Mouse (Mus musculus) ovary, postnatal 14 days (tissue): Measurements from ENCODE around the gene Gnrhr.

Experiments used
- DNase-seq: peaks from one replicate; pipeline ENCODE4 v3.0.0; 2022; ENCODE audit warnings: low spot score

Gene Gnrhr

DNA sequence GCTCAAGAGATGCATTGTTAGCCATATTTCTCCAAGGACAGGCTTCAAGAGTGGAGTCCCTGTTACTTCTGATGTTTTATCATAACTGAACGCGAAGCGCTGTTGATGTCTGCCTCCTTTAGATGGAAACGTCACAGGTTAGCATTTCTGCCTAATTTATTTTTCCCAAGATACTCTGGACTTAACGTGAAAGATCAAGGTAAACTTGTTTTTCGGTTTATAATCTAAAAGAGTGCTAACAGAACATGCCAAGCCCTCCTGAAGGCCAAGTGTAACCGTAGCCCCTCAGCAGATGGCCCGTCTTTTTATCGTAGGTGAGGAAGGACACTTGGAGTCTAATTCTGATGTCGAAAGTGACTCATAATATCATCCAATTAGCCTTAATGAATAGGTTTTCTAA, at the start of gene Gnrhr:
TSS of gene Gnrhr (minus strand) at position 101 of the 400 bp plus-strand sequence.
- DNase-seq, result no peak

GRCm38 (mm10) chr5:86246559-86246958, 48.9 kb upstream of the Gnrhr start:
- no peak for DNase-seq

DNA sequence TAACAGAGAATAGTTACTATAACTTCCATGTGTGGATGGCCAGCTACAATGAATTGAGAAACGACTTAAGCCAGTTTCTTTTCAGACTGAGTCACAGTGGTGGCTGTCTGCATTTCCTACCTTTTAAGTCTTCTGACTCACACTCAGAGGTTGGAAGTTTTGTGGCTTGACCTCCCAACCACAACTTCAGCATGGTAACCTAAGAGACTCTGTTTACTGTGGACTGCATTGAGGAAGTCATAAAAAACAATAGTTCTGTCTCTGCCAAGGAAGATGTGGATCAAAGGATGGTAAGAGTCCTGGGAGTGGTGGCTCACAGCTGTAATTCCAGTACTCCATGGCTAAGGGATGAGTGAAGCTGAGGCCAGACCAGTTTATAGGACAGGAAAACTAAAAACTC, 47.2 kb upstream of the Gnrhr start:
- no peak for DNase-seq

GRCm38 (mm10) chr5:86244275-86244674, 46.6 kb upstream of the Gnrhr start:
- DNase-seq, result no peak

GRCm38 (mm10) chr5:86227156-86227853, 29.6 kb upstream of the Gnrhr start:
- no peak for DNase-seq

GRCm38 (mm10) chr5:86191356-86191755, 6.3 kb downstream of the Gnrhr start:
- no peak for DNase-seq

GRCm38 (mm10) chr5:86190770-86191169, 6.9 kb downstream of the Gnrhr start:
- DNase-seq, result no peak

- no peak for DNase-seq
Measured at GRCm38 (mm10) chr5:86190290-86190689, 7.4 kb downstream of the Gnrhr start.

DNA sequence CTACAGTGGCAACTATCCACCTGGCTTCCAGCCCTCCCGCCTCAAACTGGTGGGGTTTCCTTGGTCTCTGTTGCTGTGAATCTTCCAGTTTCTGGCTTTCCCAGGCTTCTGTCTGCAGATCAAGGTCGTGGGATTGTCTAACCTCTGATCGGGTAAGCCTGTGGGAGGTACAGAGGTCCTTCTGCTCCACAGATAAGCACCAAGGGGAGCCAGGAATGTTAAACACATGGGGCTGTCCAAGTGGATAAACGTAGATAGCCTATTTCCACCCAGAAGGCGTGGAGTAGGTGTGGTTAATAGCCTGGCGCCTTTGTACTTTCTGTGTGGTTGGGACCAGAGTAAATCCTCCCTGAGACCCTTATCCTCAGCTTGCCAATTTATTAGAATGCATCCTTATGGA, 10.3 kb downstream of the Gnrhr start:
- DNase-seq, result no peak

DNA sequence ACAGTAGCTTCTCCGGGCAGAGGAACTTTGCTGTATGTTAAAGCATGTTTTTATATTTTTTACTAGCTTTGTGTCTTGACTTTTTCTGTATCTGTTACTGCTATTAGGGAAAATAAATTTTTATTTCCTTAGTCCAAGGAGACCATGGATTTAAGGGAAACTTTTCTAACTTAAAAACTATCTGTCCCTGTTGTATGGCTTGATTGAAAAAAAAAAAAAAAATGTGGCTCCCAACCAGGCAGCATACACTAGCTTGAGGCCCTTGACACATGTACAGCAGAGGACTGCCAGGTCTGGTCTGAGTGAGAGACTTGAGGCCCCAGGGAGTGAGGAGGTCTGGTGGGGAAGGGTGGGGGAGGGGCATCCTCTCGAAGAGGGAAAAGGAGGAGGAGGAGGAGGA, 23.9 kb downstream of the Gnrhr start:
- no peak for DNase-seq

DNA sequence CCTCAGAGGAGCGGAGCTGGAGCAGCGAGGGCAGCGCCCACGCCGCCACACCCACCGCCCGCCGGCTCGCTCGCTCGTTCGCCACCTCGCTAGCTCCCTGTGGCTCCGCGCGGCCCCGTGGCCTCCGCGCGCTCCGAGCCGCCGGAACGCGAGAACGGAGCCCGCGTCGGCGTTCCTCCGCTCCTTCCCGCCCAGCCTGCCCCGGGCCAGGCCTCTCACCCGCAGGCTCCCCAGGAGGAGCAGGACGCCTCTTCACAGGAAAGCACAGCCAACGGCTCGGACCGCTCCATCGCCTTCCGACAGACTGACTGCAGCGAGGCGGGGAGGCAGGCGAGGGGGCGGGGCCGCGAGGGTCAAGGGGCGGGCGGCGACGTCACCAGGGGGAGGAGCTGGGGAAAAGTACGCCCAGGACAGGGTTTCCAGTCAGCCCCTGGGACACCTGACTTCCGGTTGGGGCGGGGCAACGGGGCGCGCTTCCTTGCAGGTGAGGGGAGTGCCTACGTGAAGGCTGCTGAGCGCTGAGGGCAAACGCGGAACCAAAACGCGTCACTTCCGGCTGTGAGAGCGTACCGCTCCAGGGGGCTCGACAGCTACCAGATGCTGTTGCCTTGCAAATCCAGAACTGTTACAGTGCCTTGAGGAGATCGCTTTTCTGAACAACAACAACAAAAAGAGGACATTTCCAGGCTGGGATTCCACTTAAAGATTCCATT, 25.1 kb downstream of the Gnrhr start, which contains the start of gene Uba6:
TSS of gene Uba6 (minus strand) at position 355 of the 713 bp plus-strand sequence.
- DNase-seq, result peak; percentile 97

GRCm38 (mm10) chr5:86172088-86172448, 25.6 kb downstream of the Gnrhr start:
- no peak for DNase-seq
